In the genomic region with DNA sequence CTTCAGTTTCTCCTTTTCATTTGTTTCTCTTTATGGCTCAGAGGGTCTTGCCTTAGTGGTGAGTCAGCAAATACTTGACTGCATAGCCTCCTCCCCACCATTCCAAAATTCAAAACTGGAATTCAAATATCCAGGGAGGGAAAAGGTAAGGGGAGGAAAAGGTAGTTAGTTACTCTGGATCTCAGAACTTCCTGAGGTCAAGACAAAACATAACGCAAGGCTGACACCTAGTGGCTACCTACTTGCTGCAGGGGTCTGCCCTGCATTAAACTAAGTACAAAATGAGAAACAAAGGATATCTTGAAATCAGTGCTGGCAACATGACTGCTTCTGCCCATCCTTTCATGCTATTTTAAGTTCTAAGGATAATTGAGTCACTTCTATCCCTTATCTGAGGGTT, we compare ENCODE assay signal across 8 mouse cellular contexts. TPM values are rescaled to one million over a fixed set of nuclear protein-coding genes. Genes with fewer than 3 reads are reported as not detected.
DNase-seq lines count a peak whose midpoint lies in the region; ATAC-seq lines count a peak whose summit lies in the region.

No protein-coding gene starts in this region.

- H3K9ac ChIP-seq in hindbrain, embryonic 13.5 days = no peak overlapping the region
- H3K9ac ChIP-seq in hindbrain, embryonic 11.5 days (ENCODE audit: low read depth, low read length) = no peak overlapping the region

- H3K36me3 ChIP-seq in hindbrain, embryonic 10.5 days = no peaks in the 10 kb centered on the region
- no peaks in the 10 kb centered on the region for H3K36me3 ChIP-seq in hindbrain, embryonic 13.5 days
- H3K36me3 ChIP-seq in hindbrain, embryonic 11.5 days (ENCODE audit: control insufficient read depth, insufficient read depth, low read length) = no peaks in the 10 kb centered on the region

- no peak overlapping the region for H3K4me3 ChIP-seq in hindbrain, embryonic 10.5 days
- H3K4me3 ChIP-seq in hindbrain, embryonic 13.5 days = no peak overlapping the region
- no peak overlapping the region for H3K4me3 ChIP-seq in hindbrain, embryonic 11.5 days (ENCODE audit: low read depth, low read length)

- no peaks in the 10 kb centered on the region for H3K4me1 ChIP-seq in hindbrain, embryonic 10.5 days (replicated peaks)
- H3K4me1 ChIP-seq in hindbrain, embryonic 13.5 days (replicated peaks) = no peaks in the 10 kb centered on the region
- no peaks in the 10 kb centered on the region for H3K4me1 ChIP-seq in hindbrain, embryonic 11.5 days (replicated peaks; ENCODE audit: control insufficient read depth, insufficient read depth, low read length)

- no peaks in the 10 kb centered on the region for H3K9me3 ChIP-seq in hindbrain, embryonic 10.5 days
- H3K9me3 ChIP-seq in hindbrain, embryonic 13.5 days = no peaks in the 10 kb centered on the region
- H3K9me3 ChIP-seq in hindbrain, embryonic 11.5 days (ENCODE audit: control insufficient read depth, low read length) = no peaks in the 10 kb centered on the region

- H3K27me3 ChIP-seq in hindbrain, embryonic 10.5 days (ENCODE audit: insufficient read depth, poor library complexity, severe bottlenecking) = no peaks in the 10 kb centered on the region
- no peaks in the 10 kb centered on the region for H3K27me3 ChIP-seq in hindbrain, embryonic 13.5 days
- H3K27me3 ChIP-seq in hindbrain, embryonic 11.5 days (ENCODE audit: control insufficient read depth, insufficient read depth, low read length) = no peaks in the 10 kb centered on the region

- no peak overlapping the region for H3K4me2 ChIP-seq in hindbrain, embryonic 13.5 days
- no peak overlapping the region for H3K4me2 ChIP-seq in hindbrain, embryonic 11.5 days (replicated peaks; ENCODE audit: low read depth, low read length)

- DNase-seq in hindbrain, embryonic 10.5 days (ENCODE audit: low spot score) = peak; percentile 26
- peak; percentile 56 for DNase-seq in ES-CJ7 (ENCODE audit: low read depth, low spot score)
- peak; percentile 29 for DNase-seq in brain, adult 2 months (ENCODE audit: low read depth, low spot score)
- DNase-seq in hindbrain, embryonic 11.5 days (ENCODE audit: low spot score) = peak; percentile 58
- DNase-seq in left cerebral cortex, postnatal 4 days = peak; percentile 9
- DNase-seq in right cerebral cortex, adult 2 months (ENCODE audit: low spot score in 2 of 2) = peak; percentile 56 to 61
- no peak for DNase-seq in MN1 (ENCODE audit: low spot score)

- no peak for ATAC-seq in hindbrain, embryonic 13.5 days (ENCODE audit: low FRiP score)
- ATAC-seq in hindbrain, embryonic 11.5 days (ENCODE audit: low FRiP score) = peak; percentile 54; the same call in 1 of the 2 replicates

- no peak overlapping the region for H3K27ac ChIP-seq in hindbrain, embryonic 10.5 days
- H3K27ac ChIP-seq in hindbrain, embryonic 13.5 days = no peak overlapping the region
- H3K27ac ChIP-seq in hindbrain, embryonic 11.5 days (ENCODE audit: low read depth, low read length) = no peak overlapping the region

- WGBS in hindbrain, embryonic 10.5 days = 0% methylated on average over 1 of the region's 1 CpGs
- 0% methylated on average over 1 of the region's 1 CpGs for WGBS in hindbrain, embryonic 13.5 days
- 7% methylated on average over 1 of the region's 1 CpGs for WGBS in hindbrain, embryonic 11.5 days

- intact Hi-C loops in left cerebral cortex, postnatal 4 days (cut with DNase I) = no loop called here

RNA-seq across cellular contexts. Expression of a gene that starts 37.1 kb away (rescaled TPM):
- polyA plus RNA-seq in hindbrain, embryonic 10.5 days (2016; fragmentation: Nextera tagmentation; extraction: Ambion mirVana) = not detected in 2 replicates
- not detected in 2 replicates for polyA plus RNA-seq in hindbrain, embryonic 13.5 days (2015; fragmentation: Nextera tagmentation; extraction: Ambion mirVana)
- not detected in 2 replicates for polyA plus RNA-seq in hindbrain, embryonic 11.5 days (2014; fragmentation: Nextera tagmentation; extraction: Ambion mirVana)
- not detected for total RNA-seq in left cerebral cortex, postnatal 4 days (2021)
